Mouse (Mus musculus) frontal cortex, postnatal 25 days (tissue): ENCODE measurements around the gene Sema4c.
A peak's percentile ranks its signal among the peaks of the same experiment; 100 is the strongest.
"Not testable (repeated sequence)": the region's sequence is repeated elsewhere in the genome, so short reads cannot be mapped to it uniquely, and the experiment has no call there.

Source experiments
- DNase-seq, 2 experiments: peaks; one replicate each; pipeline ENCODE4 v3.0.0; 2022; ENCODE audit warnings: low spot score in 2 of 2

The Sema4c gene

DNA sequence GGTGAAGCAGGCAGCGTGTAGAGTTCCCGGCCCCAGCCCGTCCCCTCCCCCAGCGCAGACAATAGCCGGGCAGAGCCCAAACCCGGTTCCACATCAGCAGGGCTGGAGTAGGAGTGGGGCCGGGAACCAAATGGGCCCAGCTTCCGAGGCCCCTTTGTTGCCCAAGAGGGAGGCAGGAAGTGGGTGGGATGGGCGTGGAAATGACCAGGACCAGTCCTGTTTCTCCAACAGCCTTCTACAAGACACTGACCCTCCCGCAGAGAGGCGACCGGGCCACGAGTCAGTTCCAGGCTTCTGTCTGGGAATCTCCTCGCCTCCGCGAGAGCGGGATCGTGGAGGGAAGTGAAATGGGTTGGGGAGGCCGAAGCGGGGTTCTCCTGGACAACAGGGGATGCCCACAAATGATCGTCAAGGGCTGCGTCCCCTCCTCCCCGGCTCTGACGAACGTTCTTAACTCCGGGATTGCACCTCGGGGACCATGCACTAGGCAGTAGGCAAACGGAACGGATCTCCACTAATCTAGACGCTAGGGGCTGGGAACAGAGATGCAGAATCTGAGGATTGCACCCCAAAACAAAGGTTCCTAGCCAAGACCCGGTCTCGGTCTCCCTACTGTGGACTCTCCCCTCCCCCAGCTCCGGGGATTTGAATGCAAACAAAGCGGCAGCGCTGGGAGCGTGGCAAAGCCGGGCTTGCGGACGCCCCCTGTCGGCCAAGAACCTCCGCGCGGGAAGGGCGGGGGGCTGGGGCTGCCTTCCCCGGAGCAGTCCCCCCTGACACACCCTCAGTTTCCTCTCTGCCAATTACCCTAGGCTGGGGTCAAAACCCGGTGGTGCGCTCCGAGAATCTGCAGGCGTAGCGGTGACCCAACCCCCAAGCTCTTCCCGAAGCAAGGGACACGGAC is 1.3 kb downstream of the Sema4c start:
- peak; percentile 92 to 94 for DNase-seq

DNA sequence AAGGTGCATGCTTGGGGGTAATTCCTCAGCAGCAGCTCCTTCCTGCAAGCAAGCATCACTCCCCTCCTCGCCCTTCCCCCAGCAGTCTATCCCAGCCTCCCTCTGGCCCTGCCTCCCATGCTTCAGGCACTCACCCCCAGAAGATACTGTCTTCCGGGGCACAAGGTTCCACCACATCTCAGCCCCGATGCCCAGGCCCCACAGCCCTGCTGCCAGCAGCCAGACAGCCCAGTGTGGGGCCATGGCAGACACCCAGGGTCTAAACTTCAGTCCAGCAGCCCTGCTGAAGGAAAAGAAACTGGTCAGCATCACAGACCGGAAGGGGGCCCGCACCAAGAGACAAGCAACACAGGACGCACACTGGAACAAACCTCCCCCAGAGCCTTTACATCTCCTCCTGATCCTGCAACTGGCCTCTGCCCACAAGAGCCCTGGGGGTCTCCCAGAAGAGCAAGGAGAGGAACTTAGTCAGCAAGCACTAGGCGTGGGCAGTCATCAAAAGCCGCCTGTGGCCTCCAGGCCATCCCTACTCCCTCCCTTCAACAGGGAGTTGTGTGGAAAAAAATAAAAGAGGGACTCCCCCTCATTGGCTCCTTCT is 2.3 kb downstream of the Sema4c start:
- DNase-seq, result no peak

DNA sequence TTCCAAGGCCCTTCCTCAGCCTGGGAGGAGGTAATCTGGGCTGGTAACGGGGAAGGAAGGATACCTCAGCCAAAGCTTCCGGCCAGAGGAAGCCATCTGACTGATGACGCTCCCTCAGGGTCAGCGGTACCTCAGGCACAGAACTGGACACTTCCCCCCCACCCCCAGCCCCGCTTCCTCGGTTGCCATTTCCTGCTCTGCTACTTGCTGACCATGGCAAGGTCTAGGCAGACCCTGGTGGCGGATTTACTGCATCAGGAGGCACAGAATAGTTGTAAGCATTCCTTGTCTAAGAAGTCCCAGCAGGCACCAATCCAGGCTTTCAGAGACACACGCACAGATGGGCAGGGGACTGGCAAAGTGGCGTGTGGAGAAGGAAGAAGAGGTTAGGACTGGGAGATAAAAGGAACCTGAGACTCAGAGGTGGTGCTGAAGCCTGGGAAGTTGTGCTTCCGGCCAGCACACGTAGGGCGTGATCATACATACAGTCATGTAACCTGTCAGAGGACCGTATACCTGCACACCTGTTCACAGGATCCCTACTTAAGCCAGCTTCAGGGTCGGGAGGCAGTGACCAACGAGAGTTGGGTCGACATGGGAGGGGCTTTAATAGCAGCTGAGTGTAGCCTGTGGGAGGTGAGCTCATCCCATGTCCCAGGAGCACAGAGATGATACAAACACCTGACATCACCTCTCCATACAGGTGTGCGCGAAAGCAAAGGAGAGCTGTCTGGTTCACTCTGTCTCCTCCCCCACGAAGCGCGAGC is 3.3 kb downstream of the Sema4c start:
- DNase-seq, result no peak

DNA sequence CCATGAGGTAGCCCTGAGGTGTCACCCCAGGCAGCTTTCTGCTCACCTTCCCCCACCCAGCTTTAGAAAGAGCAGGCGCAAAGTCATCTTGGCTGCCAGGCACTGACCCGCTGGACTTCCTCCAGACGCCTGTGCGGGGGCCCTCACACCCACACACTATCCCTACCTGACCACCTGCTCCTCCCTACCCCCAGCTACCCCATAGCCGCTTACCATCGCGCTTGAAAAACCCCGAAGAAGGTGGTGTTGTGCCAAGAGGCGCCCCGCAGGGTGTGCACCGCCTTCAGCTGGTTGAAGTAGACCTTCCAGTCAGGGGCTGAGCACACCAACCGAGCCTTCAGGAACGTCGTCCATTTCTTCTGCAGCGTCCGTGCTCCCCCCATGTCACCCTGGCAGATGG is 5.6 kb downstream of the Sema4c start:
- DNase-seq, result no peak

DNA sequence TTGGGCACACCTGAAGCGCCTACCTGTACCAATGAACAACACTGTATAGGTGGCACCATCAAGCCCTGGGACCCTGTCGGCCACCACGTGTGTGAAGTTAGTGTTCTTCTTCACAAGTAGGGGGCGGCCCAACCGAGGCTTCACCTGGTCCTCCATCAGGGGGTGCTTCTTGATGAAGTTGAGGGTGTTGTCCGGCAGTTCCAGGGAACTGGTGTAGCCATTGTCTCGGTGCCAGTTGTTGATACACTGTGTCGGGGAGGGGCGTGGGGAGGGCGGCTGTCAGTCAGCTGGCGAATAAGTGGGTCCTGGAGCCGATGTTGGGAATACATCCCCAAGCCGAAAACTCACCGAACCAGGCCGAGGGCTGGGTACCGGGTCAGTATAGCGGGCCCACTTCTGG is 6.2 kb downstream of the Sema4c start:
- no peak for DNase-seq

DNA sequence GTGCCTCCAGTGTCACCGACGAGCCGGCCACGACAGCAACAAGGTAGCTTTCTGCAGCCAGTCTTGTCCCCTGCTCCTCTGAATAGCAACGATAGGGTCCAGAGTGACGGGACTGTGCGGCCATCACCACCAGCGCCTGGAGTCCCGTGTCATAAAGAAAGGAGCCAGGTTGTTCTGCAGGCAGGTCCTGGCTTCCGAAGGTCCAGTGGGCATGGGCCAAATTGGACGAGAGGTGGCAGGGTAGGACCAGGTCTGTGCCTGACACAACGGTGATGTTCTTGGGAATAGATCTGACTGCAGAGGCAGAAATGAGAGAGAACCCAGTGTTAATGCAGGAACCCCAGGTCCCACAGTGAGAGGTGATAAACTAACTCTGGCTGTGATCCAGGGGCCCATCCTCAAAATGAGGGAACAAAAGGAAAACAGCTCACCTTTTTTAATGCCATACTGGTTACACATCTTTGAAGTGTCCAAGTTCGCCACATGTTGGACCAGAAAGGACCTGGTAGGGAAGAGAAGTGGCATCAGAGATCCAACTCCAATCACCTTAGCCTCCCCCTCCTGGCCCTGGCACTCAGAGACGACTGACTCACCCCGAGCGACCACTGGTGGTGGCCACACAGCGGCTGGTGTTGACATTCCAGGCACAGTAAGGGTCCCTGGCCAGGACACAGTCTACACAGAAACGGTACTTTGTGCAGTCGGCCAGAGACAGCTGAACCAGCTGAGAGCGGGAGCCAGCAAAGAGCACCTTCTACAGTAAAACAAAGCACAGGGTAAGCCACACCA is 7.9 kb downstream of the Sema4c start:
- no peak for DNase-seq

DNA sequence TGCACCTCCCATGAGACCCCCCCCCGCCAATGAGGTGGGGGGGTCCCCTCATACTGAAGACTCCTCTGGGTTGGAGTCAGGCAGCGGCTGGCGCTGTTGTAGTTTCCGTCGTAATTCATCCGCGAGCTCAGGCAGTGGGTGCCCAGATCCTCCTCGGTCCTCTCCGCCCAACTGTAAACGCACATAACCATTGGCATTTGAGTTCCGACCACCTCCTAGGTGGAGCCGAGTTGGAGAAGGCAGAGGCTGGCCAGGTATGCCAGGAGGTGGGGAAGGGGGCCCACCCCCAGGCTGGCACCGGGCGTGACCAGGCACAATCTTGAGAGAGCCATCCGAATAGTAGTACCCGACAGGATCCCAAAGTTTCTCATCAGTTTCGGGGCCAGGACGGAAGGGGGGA is 8.7 kb downstream of the Sema4c start:
- no peak for DNase-seq

DNA sequence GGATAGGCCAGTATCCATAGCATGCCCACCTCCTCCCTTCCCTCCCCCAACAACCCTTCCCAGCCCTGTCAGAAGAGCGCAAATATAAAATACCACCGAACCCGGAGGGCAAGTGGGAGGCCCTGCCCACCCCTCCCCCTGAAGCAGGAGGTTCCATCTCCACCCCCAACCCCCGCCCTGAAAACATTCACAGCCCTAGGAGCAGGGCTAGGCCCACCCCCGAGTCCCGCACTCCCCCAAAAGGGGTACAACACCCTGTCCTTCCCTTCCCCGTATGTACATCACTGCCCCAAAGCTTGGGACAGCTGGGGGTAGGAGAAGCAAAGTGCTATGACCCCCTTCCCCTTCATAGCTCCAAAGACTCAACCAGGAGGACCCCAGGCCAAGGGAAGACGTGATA is 9.4 kb downstream of the Sema4c start:
- no peak for DNase-seq

DNA sequence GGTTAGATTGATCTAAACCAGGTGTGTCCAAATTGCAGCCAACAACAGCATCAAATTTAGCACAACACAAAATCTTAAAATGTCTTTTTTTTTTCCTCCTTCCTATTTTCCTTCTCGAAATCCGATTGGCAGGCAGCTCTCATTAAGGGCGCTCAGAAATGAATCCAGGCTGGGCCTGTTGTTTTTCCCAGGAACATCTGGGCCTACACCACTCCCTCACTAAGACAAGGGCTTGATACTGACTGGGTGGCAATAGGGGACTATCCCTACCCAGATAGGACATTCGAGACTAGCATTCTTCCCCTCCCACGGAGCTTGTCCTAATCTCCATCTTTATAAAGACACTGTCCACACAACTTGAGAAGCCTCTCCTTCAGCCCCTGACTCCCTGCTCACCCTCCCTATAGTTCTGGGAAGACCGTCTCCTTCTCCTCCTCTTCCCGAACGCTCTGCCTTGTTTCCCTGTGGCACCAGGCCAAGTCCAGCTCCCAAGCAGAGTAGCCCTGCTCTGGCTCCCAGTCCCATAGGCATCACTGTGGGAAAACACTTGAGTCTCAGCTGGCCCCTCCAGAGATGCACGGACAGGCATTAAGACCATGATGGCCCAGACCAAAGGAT is 10.1 kb downstream of the Sema4c start:
- DNase-seq, result no peak

DNA sequence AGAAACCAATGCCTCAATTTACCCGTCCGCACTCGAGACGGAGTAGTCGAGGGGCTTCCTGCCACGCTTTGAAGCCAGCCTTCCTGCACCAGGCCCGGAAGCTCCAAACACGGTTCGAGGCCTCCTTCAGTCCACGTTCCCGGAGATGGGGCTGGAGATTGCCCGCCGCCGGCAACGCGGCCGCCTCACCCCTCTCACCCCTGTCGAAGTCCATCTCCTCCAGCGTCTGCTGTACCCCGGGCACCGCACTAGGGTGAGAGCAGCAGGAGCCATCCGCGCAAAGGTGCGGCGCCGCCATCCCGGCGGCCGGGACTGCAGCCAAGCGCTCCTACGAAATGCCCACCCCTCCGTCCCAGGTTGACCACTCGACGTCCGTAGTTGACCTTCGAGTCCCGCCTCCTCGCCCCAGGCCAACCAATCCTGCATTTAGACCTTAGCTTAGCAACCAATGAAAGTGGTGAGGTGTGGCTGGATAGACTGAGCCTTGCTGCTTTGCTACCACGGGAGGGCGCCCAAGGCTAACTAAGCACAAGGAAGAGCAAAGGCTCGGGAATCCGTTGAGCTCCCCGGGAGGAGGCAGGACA is 11.2 kb downstream of the Sema4c start, which contains the start of gene Ankrd39:
Ankrd39 (minus strand) TSS at position 558 of the 584 bp plus-strand sequence.
- DNase-seq, result peak; percentile 91 to 97

DNA sequence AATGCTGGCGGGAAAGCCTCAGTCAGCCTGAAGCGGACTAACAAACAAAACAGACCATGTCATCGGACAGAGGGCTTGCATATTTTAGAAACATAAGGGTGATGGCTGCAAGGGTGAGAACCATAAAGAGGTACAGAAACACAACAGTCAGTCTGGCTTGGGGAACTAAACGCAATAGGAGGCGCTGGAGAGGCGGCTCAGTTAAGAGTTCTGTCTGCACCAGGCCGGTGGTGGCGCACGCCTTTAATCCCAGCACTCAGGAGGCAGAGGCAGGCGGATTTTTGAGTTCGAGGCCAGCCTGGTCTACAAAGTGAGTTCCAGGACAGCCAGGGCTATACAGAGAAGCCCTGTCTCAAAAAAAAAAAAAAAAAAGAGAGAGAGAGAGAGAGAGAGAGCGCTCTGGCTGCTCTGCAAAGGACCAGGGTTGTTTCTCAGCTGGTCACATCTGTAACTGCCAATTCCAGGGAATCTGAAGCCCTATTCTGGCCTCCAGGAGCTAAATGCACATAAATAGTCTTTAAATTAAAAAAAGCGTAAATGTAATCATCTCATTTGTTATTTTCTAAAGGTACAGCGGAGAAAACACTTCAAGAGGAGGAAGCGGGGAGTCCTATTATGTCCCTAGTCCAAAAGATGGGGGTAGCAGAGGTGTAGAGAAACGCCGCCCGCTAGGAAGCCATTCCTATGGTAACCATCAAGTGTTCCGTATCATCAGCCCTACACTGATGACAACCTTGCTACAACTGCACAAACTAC is 12.1 kb downstream of the Sema4c start:
- no peak for DNase-seq

DNA sequence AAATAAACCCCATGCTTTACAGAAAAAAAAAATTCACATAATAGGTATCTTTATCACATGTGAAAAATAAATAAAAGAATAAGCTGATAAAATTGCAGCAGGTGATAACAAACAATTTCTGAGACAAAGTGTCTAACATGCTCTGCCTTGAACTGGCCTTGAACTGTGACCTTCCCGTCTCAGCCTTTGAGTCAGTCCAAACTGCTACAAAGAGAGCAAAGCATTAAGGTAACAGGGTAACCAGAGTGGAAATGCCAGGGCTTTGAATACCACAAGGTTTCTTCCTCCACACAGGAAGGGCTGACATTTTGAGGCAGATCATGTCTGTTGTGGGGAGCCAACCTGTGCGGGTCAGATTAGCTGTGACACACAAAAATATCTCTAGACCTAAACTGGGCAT is 12.8 kb downstream of the Sema4c start:
- DNase-seq, result no peak

DNA sequence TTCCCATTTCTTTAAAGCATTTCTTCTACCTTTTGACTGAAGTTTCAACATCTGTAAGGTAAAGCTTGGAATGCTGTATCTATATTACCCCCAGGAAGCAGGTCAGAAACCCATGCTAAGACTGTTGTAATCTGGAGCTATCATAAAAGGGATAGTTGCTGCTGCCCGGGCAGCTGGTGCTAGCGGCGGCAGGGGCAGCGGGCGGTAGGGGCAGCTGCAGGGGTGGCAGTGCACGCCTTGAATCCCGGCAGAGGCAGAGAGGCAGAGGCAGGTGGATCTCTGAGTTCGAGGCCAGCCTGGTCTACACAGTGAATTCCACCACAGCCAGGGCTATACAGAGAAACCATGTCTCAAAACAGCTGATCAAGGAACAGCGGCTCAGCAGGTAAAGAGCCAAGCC is 15.2 kb downstream of the Sema4c start:
- DNase-seq, result no peak

DNA sequence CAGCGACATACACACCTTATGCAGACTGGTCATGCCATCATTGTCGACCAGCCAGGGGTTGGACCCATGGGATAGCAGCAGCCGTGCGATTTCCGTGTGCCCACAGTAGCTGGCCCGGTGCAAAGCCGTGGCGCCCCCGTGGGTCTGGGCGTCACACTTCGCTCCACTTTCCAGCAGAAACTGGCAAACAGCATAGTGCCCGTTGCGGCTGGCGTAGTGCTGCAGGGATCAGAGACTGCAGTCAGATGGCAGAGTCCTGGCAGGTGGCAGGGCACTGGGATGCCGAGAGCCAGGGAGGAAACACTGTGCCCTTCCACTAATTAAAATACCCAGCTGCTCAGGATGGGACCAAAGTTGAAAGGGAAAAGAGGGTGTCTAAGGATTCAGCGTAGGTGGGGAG is 16.3 kb downstream of the Sema4c start:
- no peak for DNase-seq

DNA sequence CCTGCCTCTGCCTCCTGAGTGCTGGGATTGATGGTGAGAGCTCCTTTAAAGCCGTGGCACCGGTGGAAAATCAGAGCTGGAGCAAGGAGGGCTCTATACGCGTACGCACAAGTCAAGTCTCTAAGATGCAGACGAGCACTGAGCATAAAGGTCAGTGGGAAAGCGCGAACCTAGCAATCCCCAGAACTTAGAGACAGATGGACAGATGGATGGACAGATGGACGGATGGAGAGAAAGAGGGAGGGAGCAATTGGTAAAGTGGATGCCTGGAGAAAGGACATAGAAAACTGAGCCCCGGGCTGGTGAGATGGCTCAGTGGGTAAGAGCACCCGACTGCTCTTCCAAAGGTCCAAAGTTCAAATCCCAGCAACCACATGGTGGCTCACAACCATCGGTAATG is 17.3 kb downstream of the Sema4c start:
- no peak for DNase-seq

DNA sequence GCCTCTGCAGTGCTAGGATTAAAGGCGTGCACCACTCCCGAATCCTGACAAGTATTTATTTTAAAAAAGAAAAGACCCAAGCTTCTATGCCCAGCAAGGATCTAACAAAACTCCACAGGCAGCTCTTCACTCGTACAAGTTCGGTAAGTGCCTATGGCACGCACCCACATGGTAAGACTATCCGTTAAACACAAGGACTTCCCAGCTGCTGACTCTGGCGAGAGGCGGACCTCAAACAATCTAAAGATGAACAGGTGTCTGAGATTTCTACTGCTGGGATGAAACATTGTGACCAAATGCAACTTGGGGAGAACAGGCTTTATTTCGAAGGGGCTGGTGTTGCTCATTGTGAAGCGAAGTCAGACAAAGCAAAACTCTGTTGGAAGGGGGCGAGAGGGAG is 18.0 kb downstream of the Sema4c start:
- DNase-seq, result no peak

DNA sequence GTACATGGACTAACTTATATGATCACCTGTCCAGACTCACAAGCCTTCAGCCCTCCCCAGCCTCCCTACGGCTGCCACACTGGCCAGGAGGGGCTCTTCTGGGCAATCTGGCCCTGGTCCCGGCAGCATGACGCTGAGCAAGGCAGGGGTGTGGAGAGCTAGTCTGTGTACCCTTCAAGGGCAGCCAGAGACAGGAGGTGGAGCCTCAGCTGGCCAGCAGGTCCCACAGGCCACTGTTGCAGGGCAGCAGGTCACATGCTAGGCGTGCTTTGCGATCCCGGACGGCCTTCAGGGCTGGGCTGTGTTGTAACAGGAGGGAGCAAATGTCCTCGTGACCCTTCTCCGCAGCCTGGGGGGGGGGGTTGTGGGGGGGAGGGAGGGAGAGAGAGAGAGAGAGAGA is 19.0 kb downstream of the Sema4c start, which contains the start of gene Gm42417:
Gm42417 (minus strand) TSS at position 244 of the 400 bp plus-strand sequence.
- DNase-seq, result no peak

DNA sequence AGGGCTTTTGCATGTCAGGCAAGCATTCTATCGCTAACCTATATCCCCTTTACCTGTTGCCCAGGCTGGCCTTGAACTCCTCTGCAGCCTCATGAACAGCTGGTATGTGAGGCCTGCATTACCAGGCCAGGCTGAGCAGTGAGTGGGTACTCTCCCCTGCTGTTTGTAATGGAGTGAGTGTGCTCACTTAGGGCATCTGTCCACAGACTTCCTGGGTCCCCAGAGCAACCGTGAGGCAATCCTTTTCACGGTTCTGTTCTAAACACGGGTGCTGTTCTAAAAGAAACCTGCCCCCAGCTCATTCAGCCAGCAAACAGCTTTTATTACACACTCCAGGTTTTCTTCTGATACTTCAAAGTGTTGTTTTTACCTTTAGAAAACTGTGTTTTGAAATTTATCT is 19.4 kb downstream of the Sema4c start:
- no peak for DNase-seq

DNA sequence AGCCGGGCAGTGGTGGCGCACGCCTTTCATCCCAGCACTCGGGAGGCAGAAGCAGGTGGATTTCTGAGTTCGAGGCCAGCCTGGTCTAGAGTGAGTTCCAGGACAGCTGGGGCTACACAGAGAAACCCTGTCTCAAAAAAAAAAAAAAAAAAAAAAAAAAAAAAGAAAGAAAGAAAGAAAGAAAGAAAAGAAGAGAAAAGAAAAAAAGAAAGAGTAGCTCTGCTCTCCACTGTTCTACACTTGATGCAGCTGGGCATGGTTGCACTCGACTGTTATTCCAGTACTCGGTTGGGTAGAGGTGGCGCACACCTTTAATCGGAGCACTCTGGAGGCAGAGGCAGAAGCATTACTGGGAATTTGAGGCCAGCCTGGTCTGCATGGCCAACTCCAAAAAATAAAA is 21.4 kb downstream of the Sema4c start, which contains the start of gene Ankrd23:
Ankrd23 (minus strand) TSS at position 101 of the 400 bp plus-strand sequence.
- DNase-seq, result not testable (repeated sequence)

DNA sequence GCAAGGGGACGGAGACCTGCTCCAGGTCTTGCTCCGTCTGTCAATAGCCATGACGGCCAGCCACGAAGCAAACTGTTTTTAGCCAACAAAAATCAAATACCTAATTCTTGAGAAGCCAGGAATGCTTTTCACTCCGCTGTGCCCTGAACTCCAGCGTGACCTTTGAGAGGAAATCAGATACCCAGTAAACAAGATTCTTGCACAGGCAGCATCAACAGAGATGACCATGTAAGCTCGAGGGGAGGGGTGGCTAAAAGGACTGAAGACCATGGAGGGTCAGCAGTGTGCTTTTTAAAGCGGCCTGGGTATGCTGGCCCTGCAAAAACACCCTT is 21.8 kb downstream of the Sema4c start:
- DNase-seq, result no peak
